Comparison of ENCODE assay signal across 15 mouse cellular contexts in the genomic region with DNA sequence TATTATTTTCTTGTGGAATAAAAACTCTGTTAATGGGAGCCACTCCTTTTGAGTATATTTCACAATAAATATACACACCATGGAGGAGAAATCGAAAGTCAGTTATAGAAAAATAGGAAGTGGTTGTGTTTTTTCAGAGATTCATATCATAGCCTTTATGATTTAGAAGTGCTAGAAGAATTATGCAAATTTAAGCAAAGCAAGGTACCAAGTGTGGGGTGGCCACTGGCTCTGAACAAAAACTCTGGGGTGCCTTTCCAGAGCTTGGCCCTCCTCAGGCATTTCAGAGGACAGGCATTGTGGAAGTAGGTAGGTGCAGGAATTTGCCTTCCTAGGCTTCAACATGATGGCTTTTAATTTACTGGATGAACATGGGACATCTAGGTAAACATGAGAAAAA. TPM values are rescaled to one million over a fixed set of nuclear protein-coding genes. Genes with fewer than 3 reads are reported as not detected.
"Had no signal": no experiment of that assay in that cellular context is flagged by ENCODE, and none has a peak within 500 bp of the region (broad histone marks: within the 10 kb centered on the region; RNA-seq: fewer than 3 reads in every experiment).

No protein-coding gene starts in this region.

RNA-seq across cellular contexts. Expression of gene Gm8369, which starts 11.6 kb away (rescaled TPM):
- total RNA-seq: midbrain, postnatal 0 days had no signal
- polyA plus RNA-seq: kidney, embryonic 15.5 days; limb, embryonic 11.5 days; liver, embryonic 13.5 days; lung, embryonic 16.5 days; midbrain, embryonic 11.5 days; midbrain, embryonic 14.5 days; midbrain, postnatal 0 days; neural tube, embryonic 13.5 days had no signal

RNA-seq across cellular contexts. Expression of gene Ms4a4d, which starts 39.3 kb away (rescaled TPM):
- total RNA-seq: layer of hippocampus, adult 8-10 months; layer of hippocampus, postnatal 10 days; layer of hippocampus, postnatal 36 days; left cerebral cortex, adult 2 months; left cerebral cortex, postnatal 10 days; left cerebral cortex, postnatal 36 days; megakaryocyte-erythroid progenitor cell, adult 5-6 weeks; midbrain, postnatal 0 days had no signal
- polyA plus RNA-seq: midbrain, embryonic 14.5 days; midbrain, postnatal 0 days had no signal

RNA-seq across cellular contexts. Expression of gene Ms4a4b, which starts 53.9 kb away (rescaled TPM):
- total RNA-seq: layer of hippocampus, postnatal 10 days; layer of hippocampus, postnatal 36 days; left cerebral cortex, postnatal 10 days; left cerebral cortex, postnatal 36 days; midbrain, postnatal 0 days had no signal
- polyA plus RNA-seq: kidney, embryonic 15.5 days; limb, embryonic 11.5 days; midbrain, embryonic 11.5 days; midbrain, embryonic 14.5 days; midbrain, postnatal 0 days; neural tube, embryonic 13.5 days had no signal
